Mouse (Mus musculus) neural tube, embryonic 14.5 days (tissue): ENCODE results near the gene Pias4. TPM values are rescaled to one million over a fixed set of nuclear protein-coding genes. Genes with fewer than 3 reads are reported as not detected.

Experiments
- ATAC-seq: fragments of 200-750 bp; cut with Nextera tagmentation; 2 replicates; pipeline ENCODE4 v1.8.0; 2017; ENCODE audit warnings: low read depth, mild to moderate bottlenecking, moderate TSS enrichment, moderate library complexity
- H3K27ac ChIP-seq: fragments of 300-500 bp; sonication (generic); 2 replicates; pipeline ENCODE4 v1.5.1; 2014; ENCODE audit warnings: low read depth, mild to moderate bottlenecking, control low read depth, low read length, moderate library complexity, mixed read lengths
- H3K27me3 ChIP-seq: fragments of 300-500 bp; sonication (generic); 2 replicates; pipeline ENCODE4 v1.6.1; 2014; ENCODE audit warnings: low read length; ENCODE audit not compliant: control insufficient read depth, insufficient read depth
- H3K36me3 ChIP-seq: fragments of 300-500 bp; sonication (generic); 2 replicates; pipeline ENCODE4 v1.6.1; 2014; ENCODE audit warnings: low read length, mixed read lengths; ENCODE audit not compliant: control insufficient read depth, insufficient read depth
- H3K4me1 ChIP-seq: fragments of 300-500 bp; sonication (generic); 2 replicates; pipeline ENCODE4 v1.6.1; 2014; ENCODE audit warnings: low read length; ENCODE audit not compliant: control insufficient read depth, insufficient read depth
- H3K4me2 ChIP-seq: fragments of 300-500 bp; sonication (generic); 2 replicates; pipeline ENCODE4 v1.6.1; 2014; ENCODE audit warnings: mild to moderate bottlenecking, low read depth, low read length, control low read depth
- H3K4me3 ChIP-seq: fragments of 300-500 bp; sonication (generic); 2 replicates; pipeline ENCODE4 v1.5.1; 2014; ENCODE audit warnings: low read depth, low read length, control low read depth, mixed read lengths
- H3K9ac ChIP-seq: fragments of 300-500 bp; sonication (generic); replicated peaks from 2 replicates; pipeline ENCODE4 v1.6.1; 2014; ENCODE audit warnings: low read depth, mild to moderate bottlenecking, control low read depth, low read length, mixed read lengths
- H3K9me3 ChIP-seq: fragments of 300-500 bp; sonication (generic); 2 replicates; pipeline ENCODE4 v1.6.1; 2016; ENCODE audit warnings: low read length; ENCODE audit not compliant: control insufficient read depth
- WGBS: fragments of 180-500 bp; shearing (Covaris S2); extraction: QIAGEN DNeasy Blood & Tissue Kit; methylation state at CpG from one replicate; pipeline ENCODE4 v1.1.7; 2014; 5-methylcytosine and 5-hydroxymethylcytosine counted together
- polyA plus RNA-seq: library from polyadenylated mRNA; unstranded; fragments of >200 nt; fragmentation: Nextera tagmentation; extraction: Ambion mirVana; gene quantifications from 2 replicates; pipeline ENCODE4 v1.2.1, GENCODE M21; 2014

Pias4 gene
- polyA plus RNA-seq, 1 experiment from 2014 or later: 48.4 TPM

DNA sequence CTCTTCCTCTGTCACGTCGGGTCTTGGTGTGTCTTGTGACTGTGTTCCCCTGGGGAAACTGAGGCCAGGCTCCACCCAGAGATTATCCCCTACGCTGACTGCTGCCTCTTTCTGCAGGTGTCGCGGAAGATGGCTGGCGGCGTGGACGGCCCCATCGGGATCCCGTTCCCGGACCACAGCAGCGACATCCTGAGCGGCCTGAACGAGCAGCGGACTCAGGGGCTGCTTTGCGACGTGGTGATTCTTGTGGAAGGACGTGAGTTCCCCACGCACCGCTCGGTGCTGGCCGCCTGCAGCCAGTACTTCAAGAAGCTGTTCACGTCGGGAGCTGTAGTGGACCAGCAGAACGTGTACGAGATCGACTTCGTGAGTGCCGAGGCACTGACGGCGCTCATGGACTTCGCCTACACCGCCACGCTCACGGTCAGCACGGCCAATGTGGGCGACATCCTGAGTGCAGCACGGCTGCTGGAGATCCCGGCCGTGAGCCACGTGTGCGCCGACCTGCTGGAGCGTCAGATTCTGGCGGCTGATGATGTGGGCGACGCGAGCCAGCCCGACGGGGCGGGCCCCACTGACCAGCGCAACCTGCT lies 23.8 kb downstream of the Pias4 start:
- H3K36me3 ChIP-seq: peaks cover 47% of the 10 kb centered on the region
- WGBS: 95% methylated on average over 52 of the region's 52 CpGs

DNA sequence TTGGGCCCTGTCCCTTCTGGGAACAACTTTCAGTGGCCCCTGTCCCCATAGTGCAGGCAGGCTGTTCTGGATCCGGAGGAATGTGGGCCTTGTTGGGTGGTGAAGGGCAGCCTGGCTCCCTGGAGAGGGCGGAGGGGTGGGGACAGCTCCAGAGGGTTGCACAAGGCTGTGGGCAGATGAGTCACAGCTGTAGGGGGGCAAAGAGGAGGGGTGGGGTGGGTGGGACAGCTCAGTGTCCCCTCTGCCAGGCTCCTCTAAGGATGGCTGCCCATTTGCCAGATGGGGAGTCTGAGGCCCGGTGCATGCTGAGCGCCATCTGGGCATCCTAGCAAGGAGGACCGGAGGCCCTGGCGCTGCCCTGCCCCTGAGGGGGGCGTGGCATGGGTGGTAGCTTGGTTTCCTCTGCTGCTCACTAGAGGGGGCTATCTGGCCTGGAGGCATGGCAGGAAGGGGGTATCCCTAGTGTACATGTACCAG lies 24.5 kb downstream of the Pias4 start:
- Histone ChIP-seq H3K9ac (no peak overlapping the region), H3K4me1 (peaks cover 38% of the 10 kb centered on the region), H3K27me3 (no peaks in the 10 kb centered on the region), H3K4me3 (no peak overlapping the region), H3K9me3 (no peaks in the 10 kb centered on the region), H3K36me3 (peaks cover 40% of the 10 kb centered on the region), H3K4me2 (no peak overlapping the region), H3K27ac (no peak overlapping the region)
- 92% methylated on average over 7 of the region's 7 CpGs for WGBS
- no peak for ATAC-seq

More for the DNA sequence above, 23.8 kb downstream of the Pias4 start:
- Histone ChIP-seq H3K27ac (no peak overlapping the region), H3K9me3 (no peaks in the 10 kb centered on the region), H3K4me2 (no peak overlapping the region), H3K9ac (no peak overlapping the region), H3K27me3 (no peaks in the 10 kb centered on the region), H3K4me1 (peaks cover 30% of the 10 kb centered on the region), H3K4me3 (no peak overlapping the region)
- no peak for ATAC-seq

DNA sequence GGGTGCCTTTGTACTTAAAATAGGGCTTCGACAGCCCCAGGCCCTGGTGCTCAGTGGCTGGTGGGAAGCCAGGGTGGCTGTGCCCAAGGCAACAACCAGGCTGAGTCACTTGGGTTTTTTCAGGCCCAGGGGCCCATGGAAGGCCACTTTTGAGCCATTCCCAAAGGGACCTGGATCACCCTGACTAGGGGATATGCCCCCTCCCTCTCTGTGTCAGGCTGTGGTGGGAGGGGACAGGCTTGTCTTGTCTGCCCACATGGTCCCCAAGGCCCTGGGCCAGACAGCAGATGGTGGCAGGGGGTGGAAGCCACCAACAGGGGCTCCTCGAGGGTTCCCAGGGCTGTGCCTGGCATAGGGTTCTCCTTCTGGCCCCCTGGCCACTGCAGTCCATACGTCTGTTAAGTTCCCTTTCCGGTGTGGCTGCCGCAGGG lies 25.2 kb downstream of the Pias4 start:
- Histone ChIP-seq H3K4me1 (peaks cover 40% of the 10 kb centered on the region), H3K27me3 (no peaks in the 10 kb centered on the region), H3K36me3 (peaks cover 33% of the 10 kb centered on the region), H3K9ac (no peak overlapping the region), H3K4me2 (no peak overlapping the region), H3K27ac (no peak overlapping the region), H3K4me3 (no peak overlapping the region), H3K9me3 (no peaks in the 10 kb centered on the region)
- WGBS: 42% methylated on average over 5 of the region's 5 CpGs
- no peak for ATAC-seq

DNA sequence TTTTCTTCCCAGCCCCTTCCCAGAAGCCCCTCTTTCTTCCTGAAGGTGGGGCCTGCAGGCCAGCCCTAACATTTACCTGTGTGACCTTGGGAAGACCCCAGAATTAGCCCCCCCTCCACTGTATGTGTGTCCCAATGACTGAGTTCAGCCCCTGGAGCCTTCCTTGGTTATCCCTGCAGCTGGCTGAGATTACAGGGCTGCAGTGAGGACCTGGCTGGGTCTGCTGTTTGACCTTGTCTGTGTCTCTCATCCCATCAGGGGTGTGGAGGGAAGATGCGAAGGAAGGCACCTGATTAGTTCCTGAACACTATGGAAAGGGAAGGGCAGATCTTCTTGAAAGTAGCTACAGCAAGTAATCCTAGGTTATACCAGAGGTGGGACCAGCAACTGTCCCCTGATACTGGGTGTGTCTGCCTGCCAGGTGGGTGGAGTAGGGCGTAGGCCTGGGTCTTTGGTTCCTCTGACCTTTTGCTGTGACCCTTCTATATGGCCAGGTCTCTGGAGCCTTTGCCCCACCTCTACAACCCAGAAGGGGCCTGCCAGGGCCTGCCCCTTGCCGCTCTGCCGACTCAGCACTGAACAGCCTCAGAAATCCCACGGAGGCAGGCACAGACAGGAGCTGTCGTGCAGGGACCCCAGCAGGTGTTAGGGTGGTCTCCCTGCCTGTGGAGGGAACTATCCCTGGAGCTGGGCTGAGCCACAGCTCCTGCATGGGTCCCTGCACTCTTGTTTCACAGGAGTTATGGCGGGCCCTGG lies 26.1 kb downstream of the Pias4 start:
- 0 out of 2 replicates have a peak overlapping the region, but pooled peaks have one; percentile 39 for H3K9ac ChIP-seq
- 85% methylated on average over 7 of the region's 7 CpGs for WGBS

DNA sequence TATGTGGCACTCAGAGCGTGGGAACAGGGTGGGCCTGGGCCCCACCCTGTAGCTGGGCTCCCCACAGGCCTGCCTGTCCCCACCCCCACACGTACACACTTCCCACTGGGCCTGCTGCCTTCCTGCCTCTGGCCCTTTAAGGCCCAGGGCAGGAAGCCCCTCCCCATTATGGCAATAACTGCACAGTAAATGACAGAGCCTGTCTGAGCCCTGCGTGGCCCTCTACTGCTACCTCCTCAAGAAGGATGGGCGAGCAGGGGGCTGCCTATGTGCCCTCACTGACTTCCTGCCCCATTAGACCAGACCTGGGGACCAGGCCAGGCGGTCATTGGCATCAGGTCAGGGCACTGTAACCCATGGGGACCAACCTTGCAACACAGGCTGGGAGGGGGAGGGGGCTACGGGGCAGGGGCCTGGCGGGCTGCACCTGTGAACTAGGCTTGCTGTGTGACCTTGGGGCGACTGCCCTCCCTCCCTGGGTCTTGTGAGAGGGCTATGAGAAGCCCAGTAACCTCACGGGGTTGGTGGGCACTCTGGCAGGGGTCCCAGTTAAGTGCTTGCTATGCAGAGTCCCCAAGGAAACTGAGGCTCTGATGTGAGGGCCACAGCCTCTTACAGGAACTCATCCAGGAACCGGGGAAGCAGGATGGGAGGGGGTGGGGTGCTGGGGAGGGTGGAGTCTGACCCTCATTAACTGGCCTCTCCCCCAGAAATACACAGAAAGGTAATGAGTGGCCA lies 26.8 kb downstream of the Pias4 start:
- peak overlapping the region; percentile 73; the same call in 1 of the 2 replicates for H3K4me2 ChIP-seq
- ATAC-seq: no peak
- H3K4me3 ChIP-seq: no peak overlapping the region
- no peaks in the 10 kb centered on the region for H3K9me3 ChIP-seq
- H3K27ac ChIP-seq: no peak overlapping the region
- peaks cover 44% of the 10 kb centered on the region for H3K4me1 ChIP-seq
- H3K9ac ChIP-seq: peak overlapping the region; percentile 39
- H3K36me3 ChIP-seq: peaks cover 19% of the 10 kb centered on the region
- 51% methylated on average over 10 of the region's 10 CpGs for WGBS
- no peaks in the 10 kb centered on the region for H3K27me3 ChIP-seq

More for the DNA sequence above, 26.1 kb downstream of the Pias4 start:
- Histone ChIP-seq H3K27ac (no peak overlapping the region; the same call in 1 of the 2 replicates), H3K27me3 (no peaks in the 10 kb centered on the region), H3K36me3 (peaks cover 26% of the 10 kb centered on the region), H3K4me1 (peaks cover 40% of the 10 kb centered on the region), H3K9me3 (no peaks in the 10 kb centered on the region), H3K4me2 (no peak overlapping the region), H3K4me3 (no peak overlapping the region)
- no peak for ATAC-seq

DNA sequence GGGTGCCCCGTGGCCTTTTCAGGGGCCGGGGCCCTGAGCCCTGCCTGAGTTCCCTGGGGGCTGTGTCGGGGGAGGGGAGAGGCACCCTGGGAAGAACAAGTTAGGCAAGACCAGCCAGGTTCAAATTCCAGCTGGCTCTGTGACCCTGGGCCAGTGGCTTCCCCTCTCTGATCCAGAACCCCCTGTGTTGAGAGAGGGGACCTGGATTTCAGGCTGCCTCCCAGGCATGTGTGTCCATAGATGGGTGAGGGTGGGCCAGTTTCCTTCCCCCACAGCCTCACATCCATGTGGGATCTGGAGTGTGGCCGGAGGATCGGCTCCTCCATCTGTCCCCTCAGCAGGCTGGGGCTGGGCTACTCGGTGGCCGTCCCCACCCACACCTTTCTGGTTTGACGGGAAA lies 27.7 kb downstream of the Pias4 start:
- Histone ChIP-seq H3K4me2 (peak overlapping the region; percentile 73; the same call in 1 of the 2 replicates), H3K27ac (no peak overlapping the region), H3K27me3 (peaks cover 3% of the 10 kb centered on the region; the same call in 1 of the 2 replicates), H3K9me3 (no peaks in the 10 kb centered on the region), H3K36me3 (peaks cover 11% of the 10 kb centered on the region), H3K4me1 (peaks cover 47% of the 10 kb centered on the region), H3K4me3 (no peak overlapping the region), H3K9ac (no peak overlapping the region)
- no peak for ATAC-seq
- 58% methylated on average over 8 of the region's 8 CpGs for WGBS

DNA sequence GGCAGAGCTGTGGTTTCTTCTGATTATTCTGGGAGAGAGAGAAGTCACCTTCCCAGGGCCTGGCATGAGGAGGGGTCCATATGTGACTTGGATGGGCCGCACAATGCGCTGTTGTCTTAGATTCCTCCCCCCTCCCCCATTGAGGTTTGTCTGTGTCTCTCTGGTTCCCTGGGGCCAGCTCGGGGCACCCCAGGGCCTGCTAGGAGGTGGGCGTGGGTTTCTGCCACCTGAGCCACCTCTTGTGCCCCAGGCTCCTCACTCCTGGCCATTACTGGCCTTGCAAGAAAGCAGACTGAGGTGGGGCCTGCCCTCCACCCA lies 28.2 kb downstream of the Pias4 start:
- Histone ChIP-seq H3K4me2 (peak overlapping the region; percentile 73; the same call in 1 of the 2 replicates), H3K27ac (no peak overlapping the region), H3K9ac (no peak overlapping the region), H3K4me1 (peaks cover 47% of the 10 kb centered on the region), H3K36me3 (peaks cover 5% of the 10 kb centered on the region), H3K27me3 (peaks cover 6% of the 10 kb centered on the region; the same call in 1 of the 2 replicates), H3K4me3 (no peak overlapping the region), H3K9me3 (no peaks in the 10 kb centered on the region)
- 72% methylated on average over 4 of the region's 4 CpGs for WGBS
- no peak for ATAC-seq

DNA sequence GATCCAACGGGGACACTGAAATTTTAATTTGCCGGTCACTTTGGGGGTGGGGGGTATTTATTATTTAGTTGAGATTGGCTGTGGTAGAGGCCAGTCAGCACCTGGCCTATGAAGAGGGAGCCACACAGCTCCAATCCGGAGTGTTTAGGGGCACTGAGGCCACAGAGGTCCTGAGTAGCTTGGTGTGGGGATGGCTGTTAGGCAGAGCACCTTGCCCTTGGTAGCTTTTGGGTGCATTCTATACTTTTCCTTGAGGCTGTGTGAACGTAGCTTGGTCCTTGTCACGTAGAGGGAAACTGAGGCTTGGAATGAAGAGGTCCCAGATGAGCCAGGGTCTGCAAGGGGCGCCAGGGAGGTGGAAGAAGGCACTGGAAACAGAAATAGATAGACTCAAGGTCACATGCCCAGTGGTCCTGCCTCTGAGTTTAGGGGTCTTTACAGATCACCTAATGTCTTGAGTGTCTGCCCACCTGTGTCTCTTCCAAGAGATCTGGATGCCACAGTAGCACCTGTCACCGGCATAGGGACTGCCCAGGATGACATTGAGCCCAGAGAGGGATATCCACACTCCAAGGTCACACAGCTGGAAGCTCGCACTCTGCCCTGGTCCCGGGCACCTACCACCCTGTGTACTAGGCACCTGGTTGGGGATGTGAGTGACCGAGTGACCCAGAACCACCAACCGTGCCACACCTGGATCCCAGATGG lies 28.7 kb downstream of the Pias4 start:
- Histone ChIP-seq H3K4me3 (peak overlapping the region; percentile 85), H3K9ac (peak overlapping the region; percentile 88), H3K27me3 (peaks cover 11% of the 10 kb centered on the region), H3K9me3 (no peaks in the 10 kb centered on the region), H3K4me2 (peak overlapping the region; percentile 73), H3K36me3 (peaks cover under 1% of the 10 kb centered on the region), H3K27ac (no peak overlapping the region), H3K4me1 (peaks cover 47% of the 10 kb centered on the region)
- WGBS: 70% methylated on average over 11 of the region's 11 CpGs
- ATAC-seq: no peak
